Mouse (Mus musculus) intestine, postnatal 0 days (tissue): ENCODE measurements at regions not wholly inside any gene's neighbourhood (a gene's known extent, or its start where the extent isn't known, plus 50 kb on each side); places are given as distances from the start of the nearest gene placed in this dataset.

ENCODE experiments used
- ATAC-seq: fragments of 200-750 bp; cut with Nextera tagmentation; 2 replicates; pipeline ENCODE4 v1.8.0; 2017; ENCODE audit warnings: mild to moderate bottlenecking, moderate TSS enrichment, moderate library complexity
- H3K27ac ChIP-seq: fragments of 300-500 bp; sonication (generic); 2 replicates; pipeline ENCODE4 v1.5.1; 2014; ENCODE audit warnings: mild to moderate bottlenecking, low read depth, low read length, moderate library complexity
- H3K27me3 ChIP-seq: fragments of 300-500 bp; sonication (generic); replicated peaks from 2 replicates; pipeline ENCODE4 v1.6.1; 2014; ENCODE audit warnings: low read length, mixed read lengths; ENCODE audit not compliant: control insufficient read depth, insufficient read depth
- H3K36me3 ChIP-seq: fragments of 300-500 bp; sonication (generic); 2 replicates; pipeline ENCODE4 v1.6.1; 2014; ENCODE audit warnings: mild to moderate bottlenecking, moderate library complexity; ENCODE audit not compliant: control insufficient read depth, insufficient read depth
- H3K4me1 ChIP-seq: fragments of 300-500 bp; sonication (generic); replicated peaks from 2 replicates; pipeline ENCODE4 v1.6.1; 2014; ENCODE audit warnings: antibody characterized with exemption, low read length, mixed read lengths; ENCODE audit not compliant: control insufficient read depth, insufficient read depth
- H3K4me2 ChIP-seq: fragments of 300-500 bp; sonication (generic); replicated peaks from 2 replicates; pipeline ENCODE4 v1.6.1; 2014; ENCODE audit warnings: low read depth, mild to moderate bottlenecking, moderate library complexity
- H3K4me3 ChIP-seq: fragments of 300-500 bp; sonication (generic); 2 replicates; pipeline ENCODE4 v1.5.1; 2014; ENCODE audit warnings: low read depth, low read length
- H3K9ac ChIP-seq: fragments of 300-500 bp; sonication (generic); 2 replicates; pipeline ENCODE4 v1.6.1; 2014; ENCODE audit warnings: mild to moderate bottlenecking, low read depth, low read length
- H3K9me3 ChIP-seq: fragments of 300-500 bp; sonication (generic); 2 replicates; pipeline ENCODE4 v1.6.1; 2016; ENCODE audit warnings: mixed run types; ENCODE audit not compliant: control insufficient read depth
- CTCF ChIP-seq: sonication (generic); IDR thresholded peaks from 2 replicates; pipeline ENCODE4 v1.5.1; 2016; ENCODE audit warnings: low read depth, mild to moderate bottlenecking, control low read depth, antibody characterized with exemption, moderate library complexity
- WGBS: fragments of 180-500 bp; shearing (Covaris S2); extraction: QIAGEN DNeasy Blood & Tissue Kit; methylation state at CpG from one replicate; pipeline ENCODE4 v1.1.7; 2014; 5-methylcytosine and 5-hydroxymethylcytosine counted together

- H3K36me3 ChIP-seq: no peaks in the 10 kb centered on the region
- H3K27ac ChIP-seq: no peak overlapping the region
- no peak overlapping the region for H3K4me3 ChIP-seq
- no peaks in the 10 kb centered on the region for H3K9me3 ChIP-seq
- H3K9ac ChIP-seq: no peak overlapping the region
- H3K4me2 ChIP-seq: no peak overlapping the region
- no peaks in the 10 kb centered on the region for H3K4me1 ChIP-seq
- H3K27me3 ChIP-seq: no peaks in the 10 kb centered on the region
- no peak for TF ChIP-seq CTCF
- WGBS: 52% methylated on average over 6 of the region's 6 CpGs
- ATAC-seq: no peak
Measured at GRCm38 (mm10) chr2:179035446-179035845, 406.8 kb upstream of the Cdh4 start.

- Histone ChIP-seq H3K36me3 (no peaks in the 10 kb centered on the region), H3K27ac (no peak overlapping the region), H3K27me3 (no peaks in the 10 kb centered on the region), H3K4me1 (no peaks in the 10 kb centered on the region), H3K9ac (no peak overlapping the region), H3K4me3 (no peak overlapping the region), H3K4me2 (no peak overlapping the region), H3K9me3 (no peaks in the 10 kb centered on the region)
- no peak for ATAC-seq
- no peak for TF ChIP-seq CTCF
- WGBS: 68% methylated on average over 2 of the region's 2 CpGs
Measured at GRCm38 (mm10) chr2:179039697-179040096, 402.5 kb upstream of the Cdh4 start.

- Histone ChIP-seq H3K4me3 (no peak overlapping the region), H3K36me3 (no peaks in the 10 kb centered on the region)
Measured at GRCm38 (mm10) chr2:179043671-179044070, 398.6 kb upstream of the Cdh4 start.

GRCm38 (mm10) chr2:179045361-179045760 is 396.9 kb upstream of the Cdh4 start:
- H3K36me3 ChIP-seq: no peaks in the 10 kb centered on the region
- no peak overlapping the region for H3K4me3 ChIP-seq
- H3K4me2 ChIP-seq: no peak overlapping the region
- WGBS: 85% methylated on average over 1 of the region's 1 CpGs
- no peaks in the 10 kb centered on the region for H3K27me3 ChIP-seq
- no peak overlapping the region for H3K9ac ChIP-seq
- H3K9me3 ChIP-seq: no peaks in the 10 kb centered on the region
- no peaks in the 10 kb centered on the region for H3K4me1 ChIP-seq
- TF ChIP-seq CTCF: no peak
- ATAC-seq: no peak
- H3K27ac ChIP-seq: no peak overlapping the region

More at GRCm38 (mm10) chr2:179043671-179044070, 398.6 kb upstream of the Cdh4 start:
- no peak for TF ChIP-seq CTCF
- 54% methylated on average over 4 of the region's 4 CpGs for WGBS
- H3K4me2 ChIP-seq: no peak overlapping the region
- H3K27ac ChIP-seq: no peak overlapping the region
- no peak overlapping the region for H3K9ac ChIP-seq
- H3K9me3 ChIP-seq: no peaks in the 10 kb centered on the region
- ATAC-seq: no peak
- no peaks in the 10 kb centered on the region for H3K27me3 ChIP-seq
- no peaks in the 10 kb centered on the region for H3K4me1 ChIP-seq

- Histone ChIP-seq H3K27ac (no peak overlapping the region), H3K4me1 (no peaks in the 10 kb centered on the region), H3K4me2 (no peak overlapping the region), H3K36me3 (no peaks in the 10 kb centered on the region), H3K4me3 (no peak overlapping the region), H3K9ac (no peak overlapping the region), H3K9me3 (no peaks in the 10 kb centered on the region), H3K27me3 (no peaks in the 10 kb centered on the region)
- ATAC-seq: no peak
- WGBS: 62% methylated on average over 8 of the region's 8 CpGs
- no peak for TF ChIP-seq CTCF
Measured at GRCm38 (mm10) chr2:179054441-179054840, 387.8 kb upstream of the Cdh4 start.

- no peak overlapping the region for H3K27ac ChIP-seq
- no peaks in the 10 kb centered on the region for H3K27me3 ChIP-seq
- no peak overlapping the region for H3K4me3 ChIP-seq
- no peak for TF ChIP-seq CTCF
- 47% methylated on average over 8 of the region's 8 CpGs for WGBS
- no peak overlapping the region for H3K9ac ChIP-seq
- ATAC-seq: no peak
- no peak overlapping the region for H3K4me2 ChIP-seq
- no peaks in the 10 kb centered on the region for H3K4me1 ChIP-seq
- no peaks in the 10 kb centered on the region for H3K9me3 ChIP-seq
- H3K36me3 ChIP-seq: no peaks in the 10 kb centered on the region
Measured at GRCm38 (mm10) chr2:179064616-179065015, 377.6 kb upstream of the Cdh4 start.

GRCm38 (mm10) chr2:179069520-179069919 is 372.7 kb upstream of the Cdh4 start:
- no peaks in the 10 kb centered on the region for H3K9me3 ChIP-seq
- no peak overlapping the region for H3K4me3 ChIP-seq
- WGBS: 66% methylated on average over 6 of the region's 6 CpGs
- no peak overlapping the region for H3K9ac ChIP-seq
- no peaks in the 10 kb centered on the region for H3K27me3 ChIP-seq
- ATAC-seq: no peak
- H3K4me1 ChIP-seq: no peaks in the 10 kb centered on the region
- H3K4me2 ChIP-seq: no peak overlapping the region
- no peak for TF ChIP-seq CTCF
- no peaks in the 10 kb centered on the region for H3K36me3 ChIP-seq
- H3K27ac ChIP-seq: no peak overlapping the region
